Mouse (Mus musculus) cerebellum, adult 2 months (tissue): Measurements from ENCODE around the gene Ly6g5b.

Experiments used
- CTCF ChIP-seq: fragments of 200-500 bp; IDR thresholded peaks from 2 replicates; pipeline ENCODE4 v1.5.1; 2011; ENCODE audit warnings: low read depth, mild to moderate bottlenecking, control low read depth, low read length, moderate library complexity, borderline replicate concordance; ENCODE audit not compliant: insufficient read depth
- POLR2A ChIP-seq: fragments of 200-500 bp; IDR thresholded peaks from 2 replicates; pipeline ENCODE4 v1.6.1; 2011; ENCODE audit warnings: low read length, control low read depth, borderline replicate concordance; ENCODE audit not compliant: insufficient read depth

DNA sequence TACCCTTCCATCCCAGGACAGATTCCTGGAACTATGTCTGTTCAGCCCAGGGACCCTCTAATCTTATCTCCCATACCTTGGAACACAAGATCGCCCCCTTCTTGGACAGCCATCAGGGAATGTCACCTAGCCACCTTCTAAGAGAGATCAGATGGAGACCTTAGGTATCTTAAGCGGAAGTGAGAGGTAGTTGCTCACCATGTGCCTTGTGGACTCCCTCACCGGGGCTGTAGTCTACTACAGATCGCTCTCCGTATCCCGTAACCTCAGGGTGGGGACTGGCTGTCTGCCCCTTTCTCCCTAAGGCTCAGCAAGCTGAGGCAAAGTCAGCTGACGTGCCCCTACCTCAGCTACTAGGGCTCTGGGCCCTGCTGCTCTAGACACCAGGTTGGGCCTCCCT lies 11.1 kb downstream of the Ly6g5b start:
- TF ChIP-seq CTCF (no peak), POLR2A (no peak)
